Mouse (Mus musculus) megakaryocyte, embryonic 14.5 days (primary cell): ENCODE data around the gene Trmt13.

Source experiments
- FLI1 ChIP-seq: IDR thresholded peaks from 2 replicates; pipeline ENCODE4 v1.6.1; 2012; ENCODE audit warnings: low read length, inconsistent platforms, mixed read lengths
- GATA1 ChIP-seq: IDR thresholded peaks from 3 replicates; pipeline ENCODE4 v1.6.1; 2012; ENCODE audit warnings: mixed read lengths, low read length, inconsistent platforms, borderline replicate concordance

DNA sequence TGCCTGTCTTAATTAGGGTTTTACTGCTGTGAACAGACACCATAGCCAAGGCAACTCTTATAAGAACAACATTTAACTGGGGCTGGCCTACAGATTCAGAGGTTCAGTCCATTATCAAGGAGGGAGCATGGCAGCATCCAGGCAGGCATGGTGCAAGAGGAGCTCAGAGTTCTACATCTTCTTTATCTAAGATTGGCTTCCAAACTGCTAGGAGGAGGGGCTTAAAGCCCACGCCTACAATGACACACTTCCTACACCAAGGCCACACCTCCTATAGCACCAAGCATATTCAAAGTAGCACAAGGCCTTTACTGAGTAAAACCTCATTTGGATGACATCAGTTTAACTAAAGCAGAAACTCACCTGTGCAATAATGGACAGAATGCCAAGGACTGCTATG, 25.6 kb upstream of the Trmt13 start:
- TF ChIP-seq GATA1 = no peak
- TF ChIP-seq FLI1 = no peak
